In genomic region chr11:87449200-87449547, GRCm38 (mm10) we compare ENCODE assay signal across 11 mouse cellular contexts. TPM values are rescaled to one million over a fixed set of nuclear protein-coding genes. Genes with fewer than 3 reads are reported as not detected.
A peak's percentile ranks its signal among the peaks of the same experiment; 100 is the strongest.
DNase-seq lines count a peak whose midpoint lies in the region; ATAC-seq lines count a peak whose summit lies in the region.
"Had no signal": no experiment of that assay in that cellular context is flagged by ENCODE, and none has a peak within 500 bp of the region (broad histone marks: within the 10 kb centered on the region; RNA-seq: fewer than 3 reads in every experiment).

No protein-coding gene starts in this region.

- no peak overlapping the region for H3K9ac ChIP-seq in forebrain, embryonic 11.5 days (ENCODE audit: low read length)
- no peak overlapping the region for H3K9ac ChIP-seq in limb, embryonic 12.5 days (replicated peaks)
- no peak overlapping the region for H3K9ac ChIP-seq in hindbrain, embryonic 14.5 days
- no peak overlapping the region for H3K9ac ChIP-seq in midbrain, embryonic 15.5 days
- H3K9ac ChIP-seq: neural tube, embryonic 12.5 days had no signal

- no peaks in the 10 kb centered on the region for H3K36me3 ChIP-seq in forebrain, embryonic 11.5 days (ENCODE audit: control insufficient read depth, insufficient read depth, low read length)
- no peaks in the 10 kb centered on the region for H3K36me3 ChIP-seq in forebrain, embryonic 10.5 days (replicated peaks)
- H3K36me3 ChIP-seq in limb, embryonic 12.5 days, result no peaks in the 10 kb centered on the region
- no peaks in the 10 kb centered on the region for H3K36me3 ChIP-seq in limb, embryonic 10.5 days
- H3K36me3 ChIP-seq in hindbrain, embryonic 14.5 days (replicated peaks; ENCODE audit: control insufficient read depth, insufficient read depth), result no peaks in the 10 kb centered on the region
- H3K36me3 ChIP-seq in midbrain, embryonic 15.5 days (replicated peaks), result no peaks in the 10 kb centered on the region
- H3K36me3 ChIP-seq: neural tube, embryonic 12.5 days had no signal

- no peak overlapping the region for H3K4me3 ChIP-seq in forebrain, embryonic 11.5 days (ENCODE audit: low read depth, low read length)
- no peak overlapping the region for H3K4me3 ChIP-seq in forebrain, embryonic 10.5 days
- H3K4me3 ChIP-seq in limb, embryonic 12.5 days (replicated peaks), result no peak overlapping the region
- H3K4me3 ChIP-seq in limb, embryonic 10.5 days, result no peak overlapping the region
- no peak overlapping the region for H3K4me3 ChIP-seq in hindbrain, embryonic 14.5 days (replicated peaks; ENCODE audit: low read length)
- no peak overlapping the region for H3K4me3 ChIP-seq in midbrain, embryonic 15.5 days
- H3K4me3 ChIP-seq: neural tube, embryonic 12.5 days had no signal

- DNase-seq in forebrain, embryonic 11.5 days (ENCODE audit: low spot score), result no peak
- DNase-seq in forebrain, embryonic 10.5 days (ENCODE audit: extremely low spot score, low spot score), result no peak
- no peak for DNase-seq in limb, embryonic 10.5 days (ENCODE audit: low spot score)
- DNase-seq in hindbrain, embryonic 14.5 days (ENCODE audit: low spot score), result no peak
- DNase-seq in left cerebral cortex, adult 18-20 months (ENCODE audit: low spot score in 2 of 2), result no peak
- no peak for DNase-seq in urinary bladder, adult 18-20 months (ENCODE audit: low spot score in 2 of 2)
- DNase-seq: gastrocnemius, postnatal 10 days; layer of hippocampus, postnatal 36 days had no signal

- no peaks in the 10 kb centered on the region for H3K27me3 ChIP-seq in forebrain, embryonic 11.5 days (ENCODE audit: control insufficient read depth, insufficient read depth, low read length)
- H3K27me3 ChIP-seq in forebrain, embryonic 10.5 days (ENCODE audit: poor library complexity, severe bottlenecking), result no peaks in the 10 kb centered on the region
- H3K27me3 ChIP-seq in limb, embryonic 12.5 days, result no peaks in the 10 kb centered on the region
- no peaks in the 10 kb centered on the region for H3K27me3 ChIP-seq in limb, embryonic 10.5 days (ENCODE audit: low read depth, poor library complexity, severe bottlenecking)
- H3K27me3 ChIP-seq in hindbrain, embryonic 14.5 days (ENCODE audit: control insufficient read depth, insufficient read depth, low read length), result no peaks in the 10 kb centered on the region
- no peaks in the 10 kb centered on the region for H3K27me3 ChIP-seq in midbrain, embryonic 15.5 days (replicated peaks)
- H3K27me3 ChIP-seq: neural tube, embryonic 12.5 days had no signal

- peak overlapping the region; percentile 50 for H3K27ac ChIP-seq in forebrain, embryonic 11.5 days (ENCODE audit: low read depth, low read length)
- no peak overlapping the region for H3K27ac ChIP-seq in forebrain, embryonic 10.5 days
- peak overlapping the region; percentile 20 for H3K27ac ChIP-seq in limb, embryonic 12.5 days
- no peak overlapping the region for H3K27ac ChIP-seq in limb, embryonic 10.5 days
- H3K27ac ChIP-seq in hindbrain, embryonic 14.5 days, result peak overlapping the region; percentile 35; the same call in 1 of the 2 replicates
- H3K27ac ChIP-seq in midbrain, embryonic 15.5 days, result peak overlapping the region; percentile 80
- H3K27ac ChIP-seq: neural tube, embryonic 12.5 days had no signal

- WGBS in forebrain, embryonic 11.5 days, result 12% methylated on average over 3 of the region's 3 CpGs
- 20% methylated on average over 3 of the region's 3 CpGs for WGBS in forebrain, embryonic 10.5 days
- WGBS in limb, embryonic 12.5 days, result 4% methylated on average over 3 of the region's 3 CpGs
- 23% methylated on average over 3 of the region's 3 CpGs for WGBS in limb, embryonic 10.5 days
- 13% methylated on average over 3 of the region's 3 CpGs for WGBS in hindbrain, embryonic 14.5 days
- 13% methylated on average over 3 of the region's 3 CpGs for WGBS in midbrain, embryonic 15.5 days

- H3K4me2 ChIP-seq in forebrain, embryonic 11.5 days (ENCODE audit: low read depth, low read length, severe bottlenecking), result no peak overlapping the region
- no peak overlapping the region for H3K4me2 ChIP-seq in limb, embryonic 12.5 days
- H3K4me2 ChIP-seq in hindbrain, embryonic 14.5 days (replicated peaks), result peak overlapping the region; percentile 13
- peak overlapping the region; percentile 21; the same call in 1 of the 2 replicates for H3K4me2 ChIP-seq in midbrain, embryonic 15.5 days
- H3K4me2 ChIP-seq: neural tube, embryonic 12.5 days had no signal

- H3K4me1 ChIP-seq in forebrain, embryonic 11.5 days (replicated peaks; ENCODE audit: control insufficient read depth, insufficient read depth, low read length), result no peaks in the 10 kb centered on the region; the same call in 1 of the 2 replicates
- H3K4me1 ChIP-seq in forebrain, embryonic 10.5 days, result peaks cover 21% of the 10 kb centered on the region
- H3K4me1 ChIP-seq in limb, embryonic 12.5 days (replicated peaks), result peaks cover 13% of the 10 kb centered on the region
- H3K4me1 ChIP-seq in limb, embryonic 10.5 days, result peaks cover 25% of the 10 kb centered on the region
- H3K4me1 ChIP-seq in hindbrain, embryonic 14.5 days (replicated peaks; ENCODE audit: control insufficient read depth, insufficient read depth, low read length), result peaks cover 3% of the 10 kb centered on the region; the same call in 1 of the 2 replicates
- peaks cover 10% of the 10 kb centered on the region; the same call in 1 of the 2 replicates for H3K4me1 ChIP-seq in midbrain, embryonic 15.5 days
- H3K4me1 ChIP-seq: neural tube, embryonic 12.5 days had no signal

- ATAC-seq in forebrain, embryonic 11.5 days (replicated peaks; ENCODE audit: low FRiP score), result no peak
- no peak for ATAC-seq in limb, embryonic 12.5 days (ENCODE audit: insufficient number of reproducible peaks, insufficient read depth, low FRiP score, low TSS enrichment, low read depth)
- ATAC-seq in hindbrain, embryonic 14.5 days (ENCODE audit: low FRiP score), result no peak
- ATAC-seq in midbrain, embryonic 15.5 days (replicated peaks), result no peak

- no peaks in the 10 kb centered on the region for H3K9me3 ChIP-seq in forebrain, embryonic 11.5 days (ENCODE audit: control insufficient read depth, low read length)
- H3K9me3 ChIP-seq in forebrain, embryonic 10.5 days, result no peaks in the 10 kb centered on the region
- H3K9me3 ChIP-seq in limb, embryonic 12.5 days, result no peaks in the 10 kb centered on the region
- no peaks in the 10 kb centered on the region for H3K9me3 ChIP-seq in limb, embryonic 10.5 days (replicated peaks)
- H3K9me3 ChIP-seq in hindbrain, embryonic 14.5 days (ENCODE audit: control insufficient read depth, low read length), result no peaks in the 10 kb centered on the region
- H3K9me3 ChIP-seq in midbrain, embryonic 15.5 days, result no peaks in the 10 kb centered on the region
- H3K9me3 ChIP-seq: neural tube, embryonic 12.5 days had no signal

RNA-seq across cellular contexts. Expression of gene Tex14, which starts 44.3 kb away (rescaled TPM):
- polyA plus RNA-seq in forebrain, embryonic 11.5 days (2014; fragmentation: Nextera tagmentation; extraction: Ambion mirVana), result 0.33 and 0.61 TPM in 2 replicates
- polyA plus RNA-seq in forebrain, embryonic 10.5 days (2016; fragmentation: Nextera tagmentation; extraction: Ambion mirVana), result not detected in 2 replicates
- polyA plus RNA-seq in limb, embryonic 12.5 days (2016; fragmentation: Nextera tagmentation; extraction: Ambion mirVana), result 0.47 and 0.81 TPM in 2 replicates
- 0.16 and 0.33 TPM in 2 replicates for polyA plus RNA-seq in limb, embryonic 10.5 days (2016; fragmentation: Nextera tagmentation; extraction: Ambion mirVana)
- polyA plus RNA-seq in hindbrain, embryonic 14.5 days (2014; fragmentation: Nextera tagmentation; extraction: Ambion mirVana), result 0.72 and 1.1 TPM in 2 replicates
- polyA plus RNA-seq in midbrain, embryonic 15.5 days (2015; fragmentation: Nextera tagmentation; extraction: Ambion mirVana), result 0.28 and 0.50 TPM in 2 replicates
- under 1 TPM; 0.14 to 0.30 TPM for total RNA-seq in left cerebral cortex, adult 18-20 months (2021)

RNA-seq across cellular contexts. Expression of gene Rad51c, which starts 44.4 kb away (rescaled TPM):
- 12.8 and 14.6 TPM in 2 replicates for polyA plus RNA-seq in forebrain, embryonic 11.5 days (2014; fragmentation: Nextera tagmentation; extraction: Ambion mirVana)
- polyA plus RNA-seq in forebrain, embryonic 10.5 days (2016; fragmentation: Nextera tagmentation; extraction: Ambion mirVana), result 13.3 and 15.1 TPM in 2 replicates
- polyA plus RNA-seq in limb, embryonic 12.5 days (2016; fragmentation: Nextera tagmentation; extraction: Ambion mirVana), result 11.8 and 12.3 TPM in 2 replicates
- polyA plus RNA-seq in limb, embryonic 10.5 days (2016; fragmentation: Nextera tagmentation; extraction: Ambion mirVana), result 11.5 and 15.4 TPM in 2 replicates
- polyA plus RNA-seq in hindbrain, embryonic 14.5 days (2014; fragmentation: Nextera tagmentation; extraction: Ambion mirVana), result 3.2 and 4.0 TPM in 2 replicates
- 4.0 and 4.5 TPM in 2 replicates for polyA plus RNA-seq in midbrain, embryonic 15.5 days (2015; fragmentation: Nextera tagmentation; extraction: Ambion mirVana)
- 1 to 10 TPM; 3.1 to 4.2 TPM for total RNA-seq in left cerebral cortex, adult 18-20 months (2021)

Comparison
In these comparisons a context has a peak if more than half of its experiments do, and no peak if none do; other contexts are left out.
1. H3K27ac ChIP-seq: peak in forebrain, embryonic 11.5 days (single experiment), limb, embryonic 12.5 days (single experiment), hindbrain, embryonic 14.5 days (single experiment) and midbrain, embryonic 15.5 days (single experiment); none in forebrain, embryonic 10.5 days (single experiment) and limb, embryonic 10.5 days (single experiment).
2. H3K4me2 ChIP-seq: peak in hindbrain, embryonic 14.5 days (single experiment) and midbrain, embryonic 15.5 days (single experiment); none in forebrain, embryonic 11.5 days (single experiment) and limb, embryonic 12.5 days (single experiment).